Mouse (Mus musculus) megakaryocyte, adult 5-6 weeks (primary cell): ENCODE measurements around the gene Prdx5. TPM values are rescaled to one million over a fixed set of nuclear protein-coding genes. Genes with fewer than 3 reads are reported as not detected.

Source experiments
- ATAC-seq: 2 replicates; pipeline ENCODE4 v1.8.0; 2016; ENCODE audit warnings: mild to moderate bottlenecking, inconsistent platforms; ENCODE audit not compliant: poor library complexity, severe bottlenecking
- total RNA-seq, 2 experiments: library from RNA; stranded (forward) in 1 of 2; stranded (reverse) in 1 of 2; fragments of 153-499, 151-499 nt in 1 of 2; fragments of 221-1000, 200-1000 nt in 1 of 2; gene quantifications; 2 replicates each; pipeline versions ENCODE4 v1.2.3 to v1.2.4; 2015 to 2017

Gene Prdx5
- total RNA-seq, 2 experiments from 2014 or later = 1,046 to 2,032 TPM

GRCm38 (mm10) chr19:6937541-6938465 lies 27.9 kb upstream of the Prdx5 start:
- no peak for ATAC-seq

DNA sequence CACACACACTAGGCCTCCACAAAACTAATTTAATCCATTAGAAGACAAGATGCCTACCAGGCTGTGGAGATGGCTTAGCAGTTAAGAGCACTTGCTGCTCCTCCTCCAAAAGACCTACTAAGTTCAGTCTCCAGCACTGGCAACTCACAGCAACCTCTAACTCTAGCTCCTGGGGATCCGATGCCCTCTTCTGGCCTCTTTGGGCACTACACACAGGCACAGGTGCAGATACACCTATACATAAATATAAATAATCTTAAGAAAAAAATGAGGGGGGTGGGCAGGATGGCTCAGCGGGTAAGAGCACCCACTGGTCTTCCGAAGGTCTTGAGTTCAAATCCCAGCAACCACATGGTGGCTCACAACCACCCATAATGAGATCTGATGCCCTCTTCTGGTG lies 26.4 kb upstream of the Prdx5 start:
- peak; percentile 43; the same call in 1 of the 2 replicates for ATAC-seq

- ATAC-seq = no peak
Measured at GRCm38 (mm10) chr19:6934195-6934977, 24.5 kb upstream of the Prdx5 start, which contains the start of gene Kcnk4. Kcnk4 (minus strand) TSS chr19:6934515.

GRCm38 (mm10) chr19:6933436-6934194 lies 23.7 kb upstream of the Prdx5 start:
- ATAC-seq = peak; percentile 27; the same call in 1 of the 2 replicates

GRCm38 (mm10) chr19:6933102-6933435 lies 23.2 kb upstream of the Prdx5 start:
- no peak for ATAC-seq

DNA sequence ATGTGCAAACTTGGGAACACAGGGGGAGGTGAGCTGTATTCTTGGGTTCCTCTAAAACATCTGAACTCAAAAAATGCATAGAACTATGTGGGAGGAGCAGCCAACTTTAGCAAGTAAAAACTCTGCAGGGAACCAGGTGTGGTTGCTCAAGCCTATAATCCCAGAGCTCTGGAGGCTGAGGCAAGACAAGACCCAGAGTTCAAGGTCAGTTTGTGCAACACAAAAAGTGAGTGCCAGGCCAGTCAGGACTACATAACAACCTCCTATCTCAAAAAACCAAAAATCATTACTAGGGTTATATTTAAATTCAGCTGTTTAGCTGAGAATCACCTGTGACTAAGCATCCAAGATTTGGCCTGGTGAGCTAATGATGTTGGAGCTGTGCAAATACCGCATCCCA lies 22.1 kb upstream of the Prdx5 start:
- ATAC-seq = no peak

DNA sequence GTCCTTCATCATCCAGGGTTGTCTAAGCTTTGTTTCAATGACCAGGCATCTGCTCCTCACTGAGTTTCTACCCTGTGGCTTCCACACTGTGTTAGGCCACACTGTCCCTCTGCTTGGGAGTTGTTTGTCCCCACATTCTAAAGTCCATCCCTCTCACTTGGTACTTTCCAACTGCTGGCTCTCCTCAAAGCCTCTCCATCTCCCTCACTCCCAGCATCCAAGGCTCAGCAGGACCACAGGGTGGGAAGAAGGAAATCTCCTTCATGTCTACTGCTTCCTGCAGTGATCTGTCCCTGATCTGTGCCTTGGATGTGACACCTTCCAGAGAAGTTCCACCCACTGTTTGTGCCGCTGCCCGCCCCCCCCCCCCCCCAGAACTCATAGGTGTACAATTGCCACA lies 21.1 kb upstream of the Prdx5 start:
- ATAC-seq = no peak

DNA sequence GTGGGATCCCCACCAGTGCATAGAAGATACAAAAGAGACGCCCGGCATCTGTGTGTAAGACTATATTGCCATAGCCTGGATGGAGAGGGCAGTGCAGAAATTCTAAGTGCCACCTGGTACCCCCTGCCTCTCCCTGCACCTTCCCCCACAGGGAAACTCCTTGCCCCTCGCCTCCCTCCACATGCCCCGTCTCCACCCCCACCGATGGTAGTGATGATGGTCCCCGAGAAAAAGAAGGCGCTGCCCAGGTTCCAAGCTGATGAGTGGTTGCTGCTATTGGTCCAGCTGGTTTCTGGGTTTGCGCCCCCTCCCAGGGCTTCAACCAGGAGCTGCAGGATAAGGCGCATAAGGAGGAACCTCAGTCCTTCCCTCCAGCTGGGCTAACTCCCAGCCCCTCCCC lies 18.2 kb upstream of the Prdx5 start:
- no peak for ATAC-seq

DNA sequence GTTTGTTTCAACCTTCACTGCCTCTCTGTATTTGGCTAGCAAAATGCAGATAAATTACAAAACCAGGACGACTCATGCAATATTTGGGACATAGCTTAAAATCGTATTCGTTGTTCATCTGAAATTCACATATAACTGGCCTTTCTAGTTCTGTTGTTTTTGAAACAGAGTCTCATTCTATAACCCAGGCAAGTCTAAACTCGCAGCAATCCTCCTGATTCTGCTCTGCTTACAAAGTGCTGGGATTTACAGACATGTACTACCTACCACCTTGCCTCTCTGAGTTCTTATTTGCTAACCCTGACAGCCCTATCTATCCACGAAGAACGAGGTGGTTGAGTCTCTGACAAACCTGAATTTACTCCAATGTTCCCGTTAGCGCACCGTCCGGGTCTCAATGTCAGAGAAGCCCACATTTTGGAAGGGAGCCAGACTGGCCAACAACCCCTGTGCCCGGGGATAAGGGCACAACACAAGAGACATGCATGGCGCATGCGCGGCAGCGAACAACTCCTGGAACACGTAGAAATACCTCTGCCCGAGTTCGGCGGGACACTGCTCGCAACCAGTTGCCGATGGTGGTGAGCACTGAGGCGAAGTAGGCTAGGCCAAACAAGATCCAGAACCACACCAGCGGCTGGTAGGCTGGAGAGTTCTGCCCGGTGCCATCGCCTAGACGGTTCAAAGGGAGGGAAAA lies 16.8 kb upstream of the Prdx5 start:
- no peak for ATAC-seq

DNA sequence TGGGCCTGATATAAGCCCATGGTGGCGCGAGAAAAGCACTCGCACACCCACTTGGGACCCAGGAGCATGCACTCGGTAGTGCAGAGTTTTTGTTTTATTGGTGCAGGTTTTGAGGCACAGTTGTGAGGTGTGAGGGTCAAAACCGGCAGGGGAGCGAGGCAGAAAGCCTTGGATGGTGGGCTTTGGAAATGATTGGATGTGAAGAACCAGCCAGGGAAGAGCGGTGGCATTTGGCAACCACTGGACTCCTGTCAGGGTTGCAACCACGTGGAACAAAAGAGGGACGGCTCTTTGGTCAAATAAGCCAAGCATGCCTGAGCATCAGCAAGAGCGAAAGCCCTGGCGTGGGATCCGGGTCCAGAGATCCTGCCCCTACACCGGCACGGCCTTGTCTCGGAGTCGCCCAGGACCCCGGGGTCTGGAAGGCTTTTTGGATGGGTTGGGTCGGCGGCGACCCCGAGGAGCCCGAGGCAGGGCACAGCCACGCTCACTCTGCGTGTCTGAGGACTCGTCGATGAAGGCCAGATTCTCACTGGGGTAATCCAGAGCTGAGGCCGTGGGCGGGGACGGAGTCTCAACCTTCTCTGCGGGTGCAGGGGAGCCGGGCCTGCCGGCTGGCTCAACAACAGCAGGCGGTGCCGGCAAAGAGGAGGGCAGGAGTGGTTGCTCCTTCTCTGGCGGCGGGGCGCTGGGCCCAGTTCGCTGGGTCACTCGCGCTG lies 15.9 kb upstream of the Prdx5 start:
- ATAC-seq = no peak

DNA sequence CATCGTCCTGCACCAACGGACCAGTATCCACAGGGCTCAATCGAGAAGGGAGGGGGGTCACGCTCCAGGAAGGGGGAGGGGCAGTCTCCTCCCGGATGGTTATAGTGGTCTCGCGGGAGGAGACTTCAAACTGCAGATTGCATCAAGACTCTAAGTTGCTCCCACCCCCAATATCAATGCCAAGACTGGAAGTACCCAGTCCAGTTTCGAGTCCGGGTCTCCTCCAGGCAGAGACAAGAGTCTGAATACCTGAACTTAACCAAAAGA lies 15.3 kb upstream of the Prdx5 start, which contains the start of gene Catsperz:
Gene Catsperz, minus strand, starts transcription at position 74 of the 267 bp plus-strand sequence.
- no peak for ATAC-seq

DNA sequence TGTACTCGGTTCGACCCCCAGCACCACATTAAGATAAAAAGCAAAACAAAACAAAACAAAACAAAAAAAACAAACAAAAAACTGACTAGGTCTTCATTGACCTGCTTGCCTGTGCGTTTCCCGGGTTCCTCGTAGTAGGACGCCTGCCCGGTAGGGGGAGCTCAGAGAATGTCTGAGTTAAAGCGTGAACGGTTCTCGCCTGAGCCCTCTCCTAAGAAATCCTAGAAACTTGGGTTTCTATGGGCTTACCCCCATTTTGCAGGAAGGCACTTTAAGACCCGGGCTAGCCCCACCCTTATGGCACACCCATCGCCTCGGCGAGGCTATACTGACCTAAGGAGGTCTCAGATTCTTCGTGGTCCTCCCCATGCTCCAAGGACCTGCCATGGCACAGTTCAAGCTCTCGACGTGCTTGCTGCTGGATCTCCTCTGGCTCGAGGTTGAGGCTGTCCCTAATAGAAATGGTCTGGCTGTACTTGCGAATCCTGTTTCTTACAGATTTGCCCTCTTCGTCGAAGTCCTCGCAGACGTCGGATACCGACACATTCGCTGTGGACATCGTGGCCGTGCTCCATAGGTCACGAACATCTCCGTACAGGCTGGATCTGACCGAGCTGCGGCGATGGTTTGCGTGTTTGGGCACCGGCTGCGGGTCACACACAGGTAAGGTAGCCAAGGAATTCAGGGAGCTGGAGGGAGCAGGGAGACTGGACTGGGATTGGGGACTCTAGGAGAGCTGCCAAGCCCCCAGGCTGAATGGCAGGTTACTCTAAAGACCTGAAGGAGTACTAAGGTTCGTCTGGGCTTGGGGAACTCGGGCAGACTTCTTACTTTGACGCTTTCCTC lies 14.8 kb upstream of the Prdx5 start:
- ATAC-seq = 0 out of 2 replicates have a peak, but pooled peaks have one; percentile 20

- ATAC-seq = no peak
Measured at GRCm38 (mm10) chr19:6922901-6923735, 13.2 kb upstream of the Prdx5 start.

GRCm38 (mm10) chr19:6921647-6922567 lies 12.0 kb upstream of the Prdx5 start, which contains the start of gene Esrra:
Esrra (minus strand) TSS chr19:6921813.
- ATAC-seq = peak; percentile 91

DNA sequence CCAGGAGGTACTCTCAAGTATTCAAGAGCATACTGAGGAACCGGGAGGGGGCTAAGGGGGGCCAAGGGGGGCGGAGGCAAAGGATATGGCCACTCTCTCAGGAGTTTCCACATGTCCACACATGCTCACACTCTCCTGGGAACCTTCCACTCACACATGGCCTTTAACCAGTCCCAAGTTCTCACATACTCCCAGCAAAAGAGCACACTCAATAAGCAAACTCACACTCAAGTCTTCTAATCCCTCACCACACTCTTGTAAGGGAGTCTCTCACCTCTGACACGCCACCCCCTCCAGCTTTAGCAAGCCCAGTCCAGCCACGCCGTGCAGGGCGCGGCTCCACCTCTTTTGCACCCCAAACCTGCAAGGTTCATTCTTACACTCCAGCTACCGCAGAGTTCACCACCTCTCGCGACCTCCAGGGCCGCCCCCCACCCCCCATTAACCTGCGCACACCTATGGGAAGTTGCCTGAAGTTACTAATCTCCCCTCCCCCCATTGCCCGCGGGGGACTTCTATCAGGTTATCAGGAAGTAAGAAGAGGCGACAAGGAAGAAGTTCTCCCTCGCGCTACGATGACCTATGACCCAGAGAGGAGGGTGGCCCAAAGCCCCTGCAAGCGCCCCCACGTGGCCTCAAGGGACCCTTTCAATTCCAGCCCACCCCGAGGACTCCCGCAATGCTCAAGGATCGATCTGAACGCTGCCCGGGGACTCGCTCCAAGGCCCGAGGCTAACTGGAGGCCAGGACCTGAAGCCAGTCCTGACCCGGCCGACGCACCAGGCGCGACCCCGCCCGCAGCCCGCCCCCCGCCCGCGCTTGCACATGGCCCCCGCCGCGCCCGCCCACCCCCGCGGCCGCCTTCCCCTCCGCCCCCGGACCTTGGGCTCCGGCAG lies 11.1 kb upstream of the Prdx5 start:
- no peak for ATAC-seq
